Mouse (Mus musculus) liver, adult (tissue): ENCODE measurements around the gene Hspa1b.
"Not testable (repeated sequence)": the region's sequence is repeated elsewhere in the genome, so short reads cannot be mapped to it uniquely, and the experiment has no call there.

Experiments used
- GATA4 ChIP-seq: IDR thresholded peaks from 2 replicates; pipeline ENCODE4 v1.6.1; 2014; ENCODE audit warnings: mild to moderate bottlenecking, low read length; ENCODE audit not compliant: insufficient replicate concordance

The Hspa1b gene

DNA sequence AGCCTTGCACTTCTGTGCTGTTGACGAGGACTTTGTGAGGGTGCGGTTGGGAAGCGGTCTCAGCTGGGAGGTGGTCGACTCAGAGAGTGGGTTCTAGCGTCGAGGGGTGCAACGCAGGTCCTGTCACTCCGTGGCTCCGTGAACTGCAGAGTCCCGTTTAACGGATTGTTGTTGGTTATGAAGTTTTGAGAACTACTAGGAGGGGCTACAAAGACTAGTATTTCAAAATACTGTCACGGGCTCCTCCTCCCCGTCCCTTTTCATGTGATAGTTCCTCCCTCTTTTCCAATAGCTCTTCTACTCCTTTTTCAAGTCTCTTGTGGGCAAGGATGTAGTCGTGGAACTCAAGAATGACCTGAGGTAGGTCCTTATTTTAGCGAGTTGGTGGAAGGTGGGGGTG, 23.3 kb upstream of the Hspa1b start:
- no peak for TF ChIP-seq GATA4

DNA sequence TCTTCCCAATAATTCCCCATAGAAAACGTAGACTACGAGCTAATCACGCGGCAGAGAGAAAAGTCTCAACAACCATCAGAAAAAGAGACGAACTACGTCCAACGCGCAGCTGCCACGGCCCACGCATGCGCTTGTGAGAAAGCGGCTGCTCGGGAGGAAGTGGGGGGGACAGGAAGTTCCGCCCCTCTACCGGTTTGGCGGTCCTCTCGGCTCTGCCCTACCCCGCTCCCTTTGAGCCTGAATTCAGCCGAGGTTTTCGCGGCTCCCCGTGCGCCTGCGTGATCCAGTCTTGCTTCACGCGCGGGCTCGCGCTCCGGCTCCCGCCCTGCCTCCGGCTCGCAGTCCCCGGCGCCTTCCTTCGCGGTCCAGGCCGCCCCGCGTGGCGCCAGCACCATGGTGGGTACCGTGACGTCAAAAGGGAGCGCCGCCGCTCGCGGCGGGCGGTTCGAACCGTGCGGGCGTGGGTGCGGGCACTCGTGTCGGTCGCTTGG, 22.7 kb upstream of the Hspa1b start, which contains the start of gene Lsm2:
Lsm2 (plus strand) TSS at position 173 of the 491 bp plus-strand sequence.
- peak; percentile 54; the same call in 1 of the 2 replicates for TF ChIP-seq GATA4

DNA sequence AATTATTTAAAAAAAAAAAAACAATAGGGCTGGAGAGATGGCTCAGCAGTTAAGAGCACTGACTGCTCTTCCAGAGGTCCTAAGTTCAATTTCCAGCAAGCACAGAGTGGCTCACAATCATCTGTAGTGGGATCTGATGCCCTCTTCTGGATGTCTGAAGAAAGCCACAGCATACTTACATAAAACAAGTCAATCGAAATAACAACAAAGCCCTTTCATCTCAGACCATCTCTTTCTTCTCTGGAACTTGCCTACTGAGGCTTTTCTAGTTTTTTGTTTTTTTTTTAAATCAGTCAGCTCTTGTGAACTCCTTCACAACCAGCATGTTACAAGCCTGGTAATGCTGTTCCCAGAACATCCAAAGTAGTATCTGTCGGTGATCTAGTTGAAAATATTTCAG, 21.6 kb upstream of the Hspa1b start:
- no peak for TF ChIP-seq GATA4

DNA sequence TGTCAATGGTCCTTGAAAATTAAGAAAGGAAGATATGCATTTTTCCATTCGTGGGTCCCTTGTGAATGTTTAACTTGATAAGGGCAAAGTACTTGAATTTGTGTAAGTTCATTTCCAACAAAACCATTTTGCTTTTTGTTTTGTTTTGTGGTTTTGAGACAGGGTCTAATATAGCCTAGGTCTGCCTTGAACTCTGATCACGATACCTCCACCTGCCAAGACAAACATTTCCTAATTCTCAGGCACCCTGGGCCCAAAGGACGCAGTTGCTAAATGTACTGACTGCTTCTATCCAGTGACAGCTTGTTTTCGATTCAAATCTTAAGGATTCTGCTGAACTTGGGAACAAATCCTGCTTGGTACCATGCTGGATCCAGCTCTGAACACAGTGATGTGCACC, 20.6 kb upstream of the Hspa1b start:
- TF ChIP-seq GATA4, result no peak

DNA sequence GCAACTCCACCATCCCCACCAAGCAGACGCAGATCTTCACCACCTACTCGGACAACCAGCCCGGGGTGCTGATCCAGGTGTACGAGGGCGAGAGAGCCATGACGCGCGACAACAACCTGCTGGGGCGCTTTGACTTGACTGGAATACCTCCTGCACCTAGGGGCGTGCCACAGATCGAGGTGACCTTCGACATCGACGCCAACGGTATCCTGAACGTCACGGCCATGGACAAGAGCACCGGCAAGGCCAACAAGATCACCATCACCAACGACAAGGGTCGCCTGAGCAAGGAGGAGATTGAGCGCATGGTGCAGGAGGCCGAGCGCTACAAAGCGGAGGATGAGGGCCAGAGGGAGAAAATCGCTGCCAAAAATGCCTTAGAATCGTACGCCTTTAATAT, 19.2 kb upstream of the Hspa1b start:
- no peak for TF ChIP-seq GATA4

DNA sequence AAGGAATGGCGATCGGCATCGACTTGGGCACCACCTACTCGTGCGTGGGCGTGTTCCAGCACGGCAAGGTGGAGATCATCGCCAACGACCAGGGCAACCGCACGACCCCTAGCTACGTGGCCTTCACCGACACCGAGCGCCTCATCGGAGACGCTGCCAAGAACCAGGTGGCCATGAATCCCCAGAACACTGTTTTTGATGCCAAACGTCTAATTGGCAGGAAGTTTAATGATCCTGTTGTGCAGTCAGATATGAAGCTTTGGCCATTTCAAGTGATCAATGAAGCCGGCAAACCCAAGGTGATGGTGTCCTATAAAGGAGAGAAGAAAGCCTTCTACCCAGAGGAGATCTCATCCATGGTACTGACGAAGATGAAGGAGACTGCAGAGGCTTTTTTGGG, 18.0 kb upstream of the Hspa1b start:
- TF ChIP-seq GATA4, result no peak

DNA sequence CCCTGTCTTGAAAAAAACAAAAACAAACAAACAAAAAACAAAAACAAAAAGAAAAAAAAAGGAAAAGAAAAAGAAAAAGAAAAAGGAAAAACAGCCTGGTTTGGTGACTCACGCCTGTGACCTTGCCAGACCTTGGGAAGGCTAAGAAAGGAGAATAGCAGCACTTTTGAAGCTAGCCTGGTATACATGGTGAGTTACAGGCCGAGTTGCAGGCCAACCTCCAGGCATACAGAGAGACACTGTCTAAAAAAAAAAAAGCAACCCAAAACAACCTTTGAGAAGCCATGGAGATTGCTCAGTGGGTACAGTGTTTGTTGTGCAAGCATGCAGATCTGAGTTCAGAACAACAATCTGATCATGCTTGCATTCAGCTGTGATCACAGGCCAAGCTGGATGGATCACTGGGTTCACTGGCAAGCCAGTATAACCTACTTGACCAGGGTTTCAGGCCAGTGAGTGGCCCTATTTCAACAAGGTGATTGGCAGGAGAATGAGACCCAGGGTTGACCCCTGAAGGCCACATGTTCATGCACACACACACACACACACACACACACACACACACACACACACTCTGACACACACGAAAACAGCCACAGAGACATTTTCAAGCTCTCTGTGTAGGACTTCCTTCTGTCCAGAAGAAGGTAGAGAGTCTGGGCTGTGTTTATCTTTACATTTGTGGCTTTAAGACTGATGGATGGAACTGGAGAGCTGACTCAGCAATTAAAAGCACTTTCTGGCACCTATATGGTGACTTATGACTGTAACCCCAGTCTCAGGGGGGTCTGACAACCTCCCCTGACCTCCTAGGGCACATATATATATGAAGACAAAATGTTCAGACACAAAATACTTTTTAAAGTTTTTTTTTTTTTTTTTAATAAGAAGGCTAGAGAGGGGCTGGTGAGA, 16.8 kb upstream of the Hspa1b start:
- TF ChIP-seq GATA4, result no peak

DNA sequence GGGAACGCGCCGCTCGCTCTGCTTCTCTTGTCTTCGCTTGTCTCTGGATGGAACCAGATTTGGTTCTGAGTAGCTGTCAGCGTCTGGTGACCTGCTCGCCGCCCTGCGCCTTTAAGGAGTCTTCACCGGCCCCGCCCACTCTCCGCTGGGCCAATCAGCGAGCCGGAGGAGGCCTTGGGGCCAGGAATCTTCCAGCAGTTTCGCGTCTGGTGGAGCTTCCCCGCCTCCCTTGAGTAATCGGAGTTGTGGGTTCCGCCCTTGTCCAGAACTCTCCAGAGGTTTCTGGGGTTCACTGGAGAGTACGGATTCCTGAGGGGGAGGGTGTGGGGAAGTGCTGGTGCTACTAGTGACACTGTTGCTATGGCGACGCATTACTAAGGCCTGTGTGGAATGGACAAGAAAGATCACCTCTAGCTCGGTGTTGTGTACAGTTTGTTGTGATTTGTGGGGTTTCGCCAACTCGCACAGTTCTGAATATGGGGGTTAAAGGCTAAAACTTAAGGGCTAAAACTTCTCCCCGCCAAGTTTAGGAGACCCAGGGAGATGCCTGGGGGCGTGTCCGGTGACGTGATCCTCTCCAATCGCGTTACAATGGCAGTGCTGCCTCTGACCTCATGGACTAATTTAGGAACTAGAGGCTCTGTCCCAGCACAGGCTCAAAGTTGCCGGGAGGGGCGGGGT, 13.2 kb upstream of the Hspa1b start, which contains the start of the genes Hspa1a and Hspa1l:
Hspa1a (minus strand) TSS at position 88 of the 681 bp plus-strand sequence.
Hspa1l (plus strand) TSS at position 635 of the 681 bp plus-strand sequence.
- not testable (repeated sequence) for TF ChIP-seq GATA4

DNA sequence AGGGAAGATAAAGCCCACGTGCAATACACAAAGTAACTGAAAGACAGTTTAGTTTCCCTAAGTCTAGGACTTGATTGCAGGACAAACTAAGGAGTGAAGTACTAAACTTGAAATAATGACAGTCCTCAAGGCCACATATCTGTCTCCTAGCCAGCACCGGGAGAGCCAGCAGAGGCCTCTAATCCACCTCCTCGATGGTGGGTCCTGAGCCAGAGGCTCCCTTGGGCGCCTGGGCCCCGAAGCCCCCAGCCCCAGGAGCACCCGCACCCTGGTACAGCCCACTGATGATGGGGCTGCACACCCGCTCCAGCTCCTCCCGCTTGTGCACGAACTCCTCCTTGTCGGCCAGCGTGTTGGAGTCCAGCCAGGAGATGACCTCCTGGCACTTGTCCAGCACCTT, 10.8 kb upstream of the Hspa1b start, which contains the start of gene Gm20481:
Gm20481 (plus strand) TSS at position 91 of the 400 bp plus-strand sequence.
- TF ChIP-seq GATA4, result not testable (repeated sequence)

DNA sequence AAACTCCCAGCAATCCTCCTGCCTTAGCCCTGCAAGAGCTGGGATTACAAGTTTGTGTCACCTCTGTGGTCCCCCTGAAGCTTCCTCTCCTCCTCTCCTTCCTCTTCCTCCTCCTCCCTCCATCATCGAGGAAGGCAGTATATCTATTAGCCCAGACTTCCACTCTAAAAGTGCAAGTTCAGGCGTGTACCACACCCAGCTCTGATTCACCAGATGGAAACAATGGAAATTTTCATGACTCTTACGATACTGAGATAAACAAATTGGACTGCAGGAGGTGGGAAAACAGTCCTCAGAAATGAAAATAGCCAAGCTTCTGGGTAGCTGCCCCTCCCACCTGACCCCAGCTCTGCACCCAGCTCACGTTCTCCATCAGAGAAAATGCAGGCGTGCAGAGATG, 6.6 kb upstream of the Hspa1b start:
- peak; percentile 38; the same call in 1 of the 2 replicates for TF ChIP-seq GATA4

DNA sequence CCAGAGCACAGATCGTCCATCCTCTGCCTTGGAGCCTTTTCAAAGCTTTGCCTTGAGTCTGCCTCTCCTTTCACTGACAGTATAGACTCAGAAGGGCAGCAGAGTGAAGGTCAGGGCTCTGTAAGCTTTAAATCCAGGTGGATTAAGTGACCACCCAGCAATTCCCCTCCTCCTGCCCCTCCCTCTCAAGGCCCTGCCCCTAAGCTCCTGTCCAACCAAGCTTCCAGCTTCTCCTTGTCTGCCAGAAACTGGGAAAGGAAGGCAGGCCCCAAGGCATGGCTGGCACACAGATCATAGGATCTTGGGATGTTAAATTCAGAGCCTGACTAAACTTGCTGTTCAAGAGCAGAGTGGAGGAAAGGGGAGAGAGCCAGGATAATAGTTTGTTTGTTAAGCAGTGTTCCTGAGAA, 5.6 kb upstream of the Hspa1b start:
- TF ChIP-seq GATA4, result no peak

DNA sequence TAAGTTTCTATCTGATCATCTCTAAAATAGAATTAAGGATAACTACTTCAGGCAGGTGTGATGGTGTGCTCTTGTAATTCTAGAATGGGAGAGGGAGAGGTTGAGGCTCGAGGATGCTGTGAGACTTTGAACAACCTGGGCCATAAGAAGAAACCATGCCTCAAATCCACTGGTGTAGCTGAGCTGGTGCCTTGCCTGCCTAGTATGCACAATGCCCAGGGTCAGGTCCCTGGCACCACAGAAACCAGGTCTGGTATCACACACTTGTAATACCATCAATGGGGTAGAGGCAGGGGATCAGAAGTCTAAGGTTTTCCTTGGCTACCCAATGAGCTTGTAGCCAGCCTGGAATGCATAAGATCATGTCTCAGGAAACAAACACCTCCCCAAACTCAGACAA, 3.8 kb upstream of the Hspa1b start:
- no peak for TF ChIP-seq GATA4

DNA sequence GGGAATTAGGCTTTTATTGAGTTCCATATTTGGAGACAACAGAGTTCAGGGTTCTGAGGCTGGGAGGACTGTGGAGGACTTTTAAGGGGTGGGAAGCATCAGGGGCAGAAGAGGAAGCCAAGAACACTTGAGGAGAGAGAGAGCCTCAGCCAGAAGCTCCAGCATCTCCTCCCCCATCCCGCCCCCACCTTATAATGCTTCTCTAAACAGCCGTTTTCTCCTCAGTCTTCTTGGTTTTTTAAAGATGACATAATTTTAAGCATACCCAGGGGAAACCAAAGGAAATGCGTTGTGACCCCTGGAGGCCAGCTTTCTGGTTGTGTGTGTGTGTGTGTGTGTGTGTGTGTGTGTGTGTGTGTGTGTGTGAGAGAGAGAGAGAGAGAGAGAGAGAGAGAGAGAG, 3.1 kb upstream of the Hspa1b start:
- TF ChIP-seq GATA4, result no peak

DNA sequence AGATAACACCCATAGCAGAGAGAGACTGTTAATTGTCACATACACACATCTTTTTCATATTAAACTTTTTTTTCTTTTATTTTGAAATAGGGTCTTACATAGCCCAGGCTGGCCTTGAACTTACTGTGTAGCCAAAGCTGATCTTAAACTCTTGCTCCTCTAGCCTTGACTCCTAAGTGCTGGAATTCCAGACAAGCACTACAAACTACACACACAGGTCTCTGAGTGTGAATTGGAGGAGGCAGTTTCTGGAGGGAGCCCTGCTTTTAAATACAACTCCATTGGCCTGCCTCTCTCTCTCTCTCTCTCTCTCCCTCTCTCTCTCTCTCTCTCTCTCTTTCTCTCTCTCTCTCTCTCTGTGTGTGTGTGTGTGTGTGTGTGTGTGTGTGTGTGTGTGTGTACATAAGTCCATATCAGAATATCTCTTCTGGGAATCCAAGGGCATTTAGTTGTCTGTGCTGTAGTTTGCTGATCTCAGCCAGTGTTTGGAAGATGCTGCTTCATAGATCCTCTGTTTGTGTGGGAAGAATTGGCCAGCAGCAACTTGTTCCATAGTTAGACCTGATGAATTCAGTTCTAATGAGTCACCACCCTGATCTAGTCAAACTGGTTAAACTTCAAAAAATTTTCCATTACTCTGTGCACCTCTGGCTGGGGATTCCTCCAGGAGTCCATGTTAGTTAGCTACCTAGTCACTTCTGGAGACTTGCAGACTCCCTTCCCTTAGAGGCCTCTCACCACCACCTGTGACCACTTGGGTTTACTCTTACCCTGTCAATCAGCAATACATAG, 1.9 kb upstream of the Hspa1b start:
- TF ChIP-seq GATA4, result no peak
